Mouse (Mus musculus): Measurements from ENCODE around the gene Arhgap21. TPM values are rescaled to one million over a fixed set of nuclear protein-coding genes. Genes with fewer than 3 reads are reported as not detected.
"Not testable (repeated sequence)": the region's sequence is repeated elsewhere in the genome, so short reads cannot be mapped to it uniquely, and the experiment has no call there.

The Arhgap21 gene
- total RNA-seq, 2 experiments from 2014 or later: 84.5 to 91.7 TPM

GRCm38 (mm10) chr2:20943730-20944454 is 24.8 kb downstream of the Arhgap21 start:
- DNase-seq: no peak
- intact Hi-C loops (cut with DNase I): no loop called here

GRCm38 (mm10) chr2:20943222-20943621 is 25.5 kb downstream of the Arhgap21 start:
- intact Hi-C loops (cut with DNase I): no loop called here
- DNase-seq: peak; percentile 21 to 25

- intact Hi-C loops (cut with DNase I): no loop called here
- no peak for DNase-seq
Observed at GRCm38 (mm10) chr2:20942434-20943198, 26.1 kb downstream of the Arhgap21 start.

GRCm38 (mm10) chr2:20941105-20941504 is 27.6 kb downstream of the Arhgap21 start:
- no peak for DNase-seq
- intact Hi-C loops (cut with DNase I): no loop called here

GRCm38 (mm10) chr2:20939367-20939766 is 29.3 kb downstream of the Arhgap21 start:
- intact Hi-C loops (cut with DNase I): no loop called here
- peak; percentile 55 to 71 for DNase-seq

GRCm38 (mm10) chr2:20936609-20937221 is 32.0 kb downstream of the Arhgap21 start:
- intact Hi-C loops (cut with DNase I): no loop called here

GRCm38 (mm10) chr2:20934406-20934805 is 34.3 kb downstream of the Arhgap21 start:
- intact Hi-C loops (cut with DNase I): no loop called here

More at GRCm38 (mm10) chr2:20936609-20937221, 32.0 kb downstream of the Arhgap21 start:
- DNase-seq: no peak

GRCm38 (mm10) chr2:20932748-20933313 is 35.9 kb downstream of the Arhgap21 start:
- intact Hi-C loops (cut with DNase I): no loop called here
- DNase-seq: no peak

More at GRCm38 (mm10) chr2:20934406-20934805, 34.3 kb downstream of the Arhgap21 start:
- no peak for DNase-seq

GRCm38 (mm10) chr2:20931761-20932160 is 36.9 kb downstream of the Arhgap21 start:
- intact Hi-C loops (cut with DNase I); DNase-seq: not testable (repeated sequence)

- intact Hi-C loops (cut with DNase I): no loop called here
- DNase-seq: no peak
Observed at GRCm38 (mm10) chr2:20928454-20928853, 40.2 kb downstream of the Arhgap21 start.

GRCm38 (mm10) chr2:20924938-20925337 is 43.7 kb downstream of the Arhgap21 start:
- intact Hi-C loops (cut with DNase I): loop anchor here (5.0 kb wide), 1 partner anchor 32 kb away; no protein-coding TSS in a partner anchor
- DNase-seq: no peak

GRCm38 (mm10) chr2:20922366-20922765 is 46.3 kb downstream of the Arhgap21 start:
- DNase-seq: no peak
- intact Hi-C loops (cut with DNase I): loop anchor here (5.0 kb wide), 1 partner anchor 35 kb away; no protein-coding TSS in a partner anchor

- no peak for DNase-seq
- intact Hi-C loops (cut with DNase I): loop anchor here (5.0 kb wide), 1 partner anchor 36 kb away; no protein-coding TSS in a partner anchor
Observed at GRCm38 (mm10) chr2:20921558-20921957, 47.1 kb downstream of the Arhgap21 start.

GRCm38 (mm10) chr2:20921021-20921420 is 47.7 kb downstream of the Arhgap21 start:
- DNase-seq: no peak
- intact Hi-C loops (cut with DNase I): loop anchor here (5.0 kb wide), 1 partner anchor 36 kb away; no protein-coding TSS in a partner anchor

GRCm38 (mm10) chr2:20914531-20915320 is 54.0 kb downstream of the Arhgap21 start:
- DNase-seq: no peak
- intact Hi-C loops (cut with DNase I): no loop called here

GRCm38 (mm10) chr2:20913019-20913415 is 55.7 kb downstream of the Arhgap21 start:
- intact Hi-C loops (cut with DNase I): no loop called here
- no peak for DNase-seq

- intact Hi-C loops (cut with DNase I): no loop called here
- DNase-seq: no peak
Observed at GRCm38 (mm10) chr2:20912348-20913018, 56.2 kb downstream of the Arhgap21 start.

GRCm38 (mm10) chr2:20910446-20910845 is 58.2 kb downstream of the Arhgap21 start:
- no peak for DNase-seq
- intact Hi-C loops (cut with DNase I): no loop called here

- no peak for DNase-seq
Observed at GRCm38 (mm10) chr2:20909404-20909803, 59.3 kb downstream of the Arhgap21 start.

More at GRCm38 (mm10) chr2:20909404-20909803, 59.3 kb downstream of the Arhgap21 start:
- intact Hi-C loops (cut with DNase I): loop anchor here (5.0 kb wide), 1 partner anchor 38 kb away; no protein-coding TSS in a partner anchor

All from heart, postnatal 14 days (tissue).